Mouse (Mus musculus) forelimb bud, embryonic 11.5 days (tissue): ENCODE measurements around the gene Mafk.
A peak's percentile ranks its signal among the peaks of the same experiment; 100 is the strongest.
"Not testable (repeated sequence)": the region's sequence is repeated elsewhere in the genome, so short reads cannot be mapped to it uniquely, and the experiment has no call there.

Experiments
- DNase-seq: peaks from one replicate; pipeline ENCODE4 v3.0.0-alpha.2; 2012; ENCODE audit warnings: low read depth, low spot score

The Mafk gene

GRCm38 (mm10) chr5:139791227-139792158 lies at the start of gene Mafk:
Gene Mafk, plus strand, starts transcription at chr5:139791513.
- DNase-seq, result peak; percentile 94

GRCm38 (mm10) chr5:139742640-139743039 lies 48.7 kb upstream of the Mafk start:
- DNase-seq, result not testable (repeated sequence)

- DNase-seq, result peak; percentile 68
These were observed 45.5 kb upstream of the Mafk start for GRCm38 (mm10) chr5:139745771-139746170.

GRCm38 (mm10) chr5:139749413-139750125 lies 41.7 kb upstream of the Mafk start:
- no peak for DNase-seq

GRCm38 (mm10) chr5:139750535-139750934 lies 40.8 kb upstream of the Mafk start:
- DNase-seq, result peak; percentile 74

- DNase-seq, result peak; percentile 49
These were observed 36.6 kb upstream of the Mafk start for GRCm38 (mm10) chr5:139754753-139755152.

GRCm38 (mm10) chr5:139756135-139756534 lies 35.2 kb upstream of the Mafk start:
- no peak for DNase-seq

GRCm38 (mm10) chr5:139756586-139756985 lies 34.7 kb upstream of the Mafk start:
- no peak for DNase-seq

GRCm38 (mm10) chr5:139758096-139758495 lies 33.2 kb upstream of the Mafk start:
- DNase-seq, result no peak

- peak; percentile 16 for DNase-seq
These were observed 27.0 kb upstream of the Mafk start for GRCm38 (mm10) chr5:139764296-139764695.

- DNase-seq, result no peak
These were observed 23.1 kb upstream of the Mafk start for GRCm38 (mm10) chr5:139768216-139768615.

- peak; percentile 97 for DNase-seq
These were observed 15.9 kb upstream of the Mafk start, which contains the start of gene Ints1 for GRCm38 (mm10) chr5:139775216-139775926. Gene Ints1, minus strand, starts transcription at chr5:139775674.

- no peak for DNase-seq
These were observed 14.3 kb upstream of the Mafk start for GRCm38 (mm10) chr5:139776966-139777365.

GRCm38 (mm10) chr5:139781406-139781805 lies 9.9 kb upstream of the Mafk start:
- no peak for DNase-seq

GRCm38 (mm10) chr5:139789466-139789865 lies 1.8 kb upstream of the Mafk start:
- no peak for DNase-seq

- no peak for DNase-seq
These were observed 954 bp downstream of the Mafk start for GRCm38 (mm10) chr5:139792159-139792775.

GRCm38 (mm10) chr5:139792966-139793337 lies 1.6 kb downstream of the Mafk start:
- DNase-seq, result no peak

GRCm38 (mm10) chr5:139793338-139794089 lies 2.2 kb downstream of the Mafk start:
- no peak for DNase-seq

- DNase-seq, result no peak
These were observed 2.8 kb downstream of the Mafk start for GRCm38 (mm10) chr5:139794137-139794536.

- DNase-seq, result no peak
These were observed 3.6 kb downstream of the Mafk start for GRCm38 (mm10) chr5:139794938-139795337.
